In the genomic region with DNA sequence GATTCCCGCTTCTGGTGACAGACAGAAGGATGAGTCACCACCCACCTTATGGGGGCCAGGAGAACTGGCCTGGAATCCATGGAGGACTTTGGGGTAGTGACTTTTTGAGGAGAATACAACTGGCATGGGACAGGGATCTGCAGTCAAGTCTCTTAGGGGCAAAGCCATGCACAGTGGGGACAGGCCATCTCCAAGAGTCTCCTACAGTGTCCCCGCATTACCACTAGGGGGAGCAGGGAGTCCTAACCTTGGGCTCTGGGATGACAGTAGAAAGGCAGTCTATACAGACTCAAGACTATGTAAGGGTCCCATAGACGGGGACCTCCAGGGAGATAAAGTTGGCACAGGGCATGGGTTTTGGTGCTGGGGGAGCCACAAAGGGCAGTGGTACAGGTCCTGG, we compare ENCODE assay signal across 8 mouse cellular contexts. TPM values are rescaled to one million over a fixed set of nuclear protein-coding genes. Genes with fewer than 3 reads are reported as not detected.
DNase-seq lines count a peak whose midpoint lies in the region; ATAC-seq and TF ChIP-seq lines count a peak whose summit lies in the region.

No protein-coding gene starts in this region.

- no peak overlapping the region for H3K9ac ChIP-seq in hindbrain, embryonic 16.5 days (ENCODE audit: low read depth, low read length)
- H3K9ac ChIP-seq in midbrain, embryonic 11.5 days (ENCODE audit: low read length): no peak overlapping the region

- H3K4me1 ChIP-seq in thymus, adult 2 months (replicated peaks; ENCODE audit: control insufficient read depth, insufficient read depth, low read length): peaks cover 15% of the 10 kb centered on the region
- H3K4me1 ChIP-seq in hindbrain, embryonic 16.5 days (ENCODE audit: control insufficient read depth, insufficient read depth, low read depth, low read length): peaks cover 12% of the 10 kb centered on the region
- peaks cover 5% of the 10 kb centered on the region for H3K4me1 ChIP-seq in midbrain, embryonic 11.5 days (ENCODE audit: control insufficient read depth, insufficient read depth, low read length)
- peaks cover 9% of the 10 kb centered on the region for H3K4me1 ChIP-seq in spleen, adult 2 months (ENCODE audit: control insufficient read depth, insufficient read depth, insufficient read length)

- H3K27me3 ChIP-seq in thymus, adult 2 months (ENCODE audit: control insufficient read depth, insufficient read depth, low read length): no peaks in the 10 kb centered on the region; the same call in 1 of the 2 replicates
- H3K27me3 ChIP-seq in hindbrain, embryonic 16.5 days (replicated peaks; ENCODE audit: control insufficient read depth, insufficient read depth, low read length): peaks cover 33% of the 10 kb centered on the region
- peaks cover 36% of the 10 kb centered on the region for H3K27me3 ChIP-seq in midbrain, embryonic 11.5 days (ENCODE audit: control insufficient read depth, insufficient read depth, low read length)
- peaks cover 12% of the 10 kb centered on the region for H3K27me3 ChIP-seq in spleen, adult 2 months (ENCODE audit: control insufficient read depth, insufficient read depth, low read length)

- no peaks in the 10 kb centered on the region for H3K9me3 ChIP-seq in hindbrain, embryonic 16.5 days (ENCODE audit: control insufficient read depth, low read length)
- no peaks in the 10 kb centered on the region for H3K9me3 ChIP-seq in midbrain, embryonic 11.5 days (ENCODE audit: control insufficient read depth, low read length)

- DNase-seq in thymus, adult 2 months: peak; percentile 67
- DNase-seq in thymus, adult 18-20 months: no peak
- DNase-seq in cerebellum, adult 8-10 months: peak; percentile 60
- DNase-seq in left cerebral cortex, postnatal 14 days (ENCODE audit: low spot score in 2 of 2): peak; percentile 30 to 51
- DNase-seq in midbrain, embryonic 11.5 days (ENCODE audit: low spot score, missing footprints): peak; percentile 93
- DNase-seq in spleen, adult 2 months (ENCODE audit: low read depth in 1 of 2, low spot score in 2 of 2): peak; percentile 21 to 52

- peak; percentile 88 for ATAC-seq in frontal cortex, adult (ENCODE audit: low TSS enrichment)
- peak; percentile 81 for ATAC-seq in hindbrain, embryonic 16.5 days
- ATAC-seq in midbrain, embryonic 11.5 days (ENCODE audit: low FRiP score): peak; percentile 73

- H3K27ac ChIP-seq in thymus, adult 2 months (ENCODE audit: control insufficient read depth, insufficient read depth, low read length): no peak overlapping the region
- H3K27ac ChIP-seq in hindbrain, embryonic 16.5 days (ENCODE audit: low read depth, low read length): no peak overlapping the region
- no peak overlapping the region for H3K27ac ChIP-seq in midbrain, embryonic 11.5 days (ENCODE audit: low read depth, low read length)
- H3K27ac ChIP-seq in spleen, adult 2 months (ENCODE audit: insufficient read depth, low read length): no peak overlapping the region

- WGBS in thymus, adult 2 months: 38% methylated on average over 3 of the region's 3 CpGs
- WGBS in hindbrain, embryonic 16.5 days: 38% methylated on average over 3 of the region's 3 CpGs
- 32% methylated on average over 3 of the region's 3 CpGs for WGBS in midbrain, embryonic 11.5 days
- 35% methylated on average over 3 of the region's 3 CpGs for WGBS in spleen, adult 2 months

- intact Hi-C loops in left cerebral cortex, postnatal 14 days (cut with DNase I): no loop called here

- no peak overlapping the region for H3K4me2 ChIP-seq in hindbrain, embryonic 16.5 days (ENCODE audit: low read length)
- no peak overlapping the region for H3K4me2 ChIP-seq in midbrain, embryonic 11.5 days

- no peak for TF ChIP-seq POLR2A in thymus, adult 2 months (IDR thresholded peaks at IDR 0.05; ENCODE audit: control insufficient read depth, extremely low read depth, insufficient read depth, low read length, poor library complexity)
- no peak for TF ChIP-seq POLR2A in spleen, adult 2 months (IDR thresholded peaks at IDR 0.05; ENCODE audit: low read depth, low read length)

- TF ChIP-seq CTCF in thymus, adult 2 months (IDR thresholded peaks at IDR 0.05; ENCODE audit: borderline replicate concordance, control insufficient read depth, extremely low read depth, insufficient read depth, low read length, poor library complexity): peak; percentile 60; the same call in 1 of the 2 replicates
- TF ChIP-seq CTCF in spleen, adult 2 months (IDR thresholded peaks at IDR 0.05; ENCODE audit: extremely low read depth, insufficient read depth, insufficient read length, insufficient replicate concordance): peak; percentile 75; the same call in 1 of the 2 replicates

- no peak overlapping the region for H3K4me3 ChIP-seq in thymus, adult 2 months (ENCODE audit: control insufficient read depth, insufficient read depth, low read length)
- H3K4me3 ChIP-seq in hindbrain, embryonic 16.5 days (ENCODE audit: low read length): no peak overlapping the region
- no peak overlapping the region for H3K4me3 ChIP-seq in midbrain, embryonic 11.5 days (ENCODE audit: low read depth, low read length)
- no peak overlapping the region for H3K4me3 ChIP-seq in spleen, adult 2 months (ENCODE audit: extremely low read depth, insufficient read depth, insufficient read length)

- H3K36me3 ChIP-seq in thymus, adult 2 months (ENCODE audit: control insufficient read depth, insufficient read depth, low read length): no peaks in the 10 kb centered on the region
- H3K36me3 ChIP-seq in hindbrain, embryonic 16.5 days (ENCODE audit: control insufficient read depth, insufficient read depth, low read length): no peaks in the 10 kb centered on the region
- H3K36me3 ChIP-seq in midbrain, embryonic 11.5 days (ENCODE audit: control insufficient read depth, insufficient read depth, low read length): no peaks in the 10 kb centered on the region
- H3K36me3 ChIP-seq in spleen, adult 2 months (ENCODE audit: control insufficient read depth, insufficient read depth, low read length): no peaks in the 10 kb centered on the region

RNA-seq across cellular contexts. Expression of a gene that starts 3.9 kb away (rescaled TPM):
- 0.68 and 4.0 TPM in 2 replicates for polyA plus RNA-seq in thymus, adult 2 months (2012; rRNA removed)
- polyA plus RNA-seq in hindbrain, embryonic 16.5 days (2015; fragmentation: Nextera tagmentation; extraction: Ambion mirVana): 0.30 and 0.54 TPM in 2 replicates
- total RNA-seq in left cerebral cortex, postnatal 14 days (2021): under 1 TPM in 1 of 2 experiments, not detected in 1; 0.11 TPM
- 0.10 and 0.26 TPM in 2 replicates for polyA plus RNA-seq in midbrain, embryonic 11.5 days (2014; fragmentation: Nextera tagmentation; extraction: Ambion mirVana)
- 0.75 and 0.84 TPM in 2 replicates for polyA plus RNA-seq in spleen, adult 2 months (2012; rRNA removed)

RNA-seq across cellular contexts. Expression of a gene that starts 19.3 kb away (rescaled TPM):
- polyA plus RNA-seq in thymus, adult 2 months (2012; rRNA removed): 1.4 and 2.5 TPM in 2 replicates
- 0.21 and 0.31 TPM in 2 replicates for polyA plus RNA-seq in hindbrain, embryonic 16.5 days (2015; fragmentation: Nextera tagmentation; extraction: Ambion mirVana)
- under 1 TPM; 0.15 to 0.34 TPM for total RNA-seq in left cerebral cortex, postnatal 14 days (2021)
- polyA plus RNA-seq in midbrain, embryonic 11.5 days (2014; fragmentation: Nextera tagmentation; extraction: Ambion mirVana): 0.52 and 0.73 TPM in 2 replicates
- 0.51 and 1.3 TPM in 2 replicates for polyA plus RNA-seq in spleen, adult 2 months (2012; rRNA removed)

RNA-seq across cellular contexts. Expression of a gene that starts 25.0 kb away (rescaled TPM):
- polyA plus RNA-seq in thymus, adult 2 months (2012; rRNA removed): 0.71 and 0.85 TPM in 2 replicates
- 0.05 and 0.14 TPM in 2 replicates for polyA plus RNA-seq in hindbrain, embryonic 16.5 days (2015; fragmentation: Nextera tagmentation; extraction: Ambion mirVana)
- under 1 TPM; 0.13 to 0.15 TPM for total RNA-seq in left cerebral cortex, postnatal 14 days (2021)
- 0.08 and 0.11 TPM in 2 replicates for polyA plus RNA-seq in midbrain, embryonic 11.5 days (2014; fragmentation: Nextera tagmentation; extraction: Ambion mirVana)
- 0.06 and 0.07 TPM in 2 replicates for polyA plus RNA-seq in spleen, adult 2 months (2012; rRNA removed)

RNA-seq across cellular contexts. Expression of a gene that starts 48.8 kb away (rescaled TPM):
- 25.6 and 25.9 TPM in 2 replicates for polyA plus RNA-seq in thymus, adult 2 months (2012; rRNA removed)
- polyA plus RNA-seq in hindbrain, embryonic 16.5 days (2015; fragmentation: Nextera tagmentation; extraction: Ambion mirVana): 14.7 and 15.0 TPM in 2 replicates
- 10 to 100 TPM; 10.5 to 12.7 TPM for total RNA-seq in left cerebral cortex, postnatal 14 days (2021)
- 10.1 and 11.0 TPM in 2 replicates for polyA plus RNA-seq in midbrain, embryonic 11.5 days (2014; fragmentation: Nextera tagmentation; extraction: Ambion mirVana)
- polyA plus RNA-seq in spleen, adult 2 months (2012; rRNA removed): 20.9 and 25.3 TPM in 2 replicates

RNA-seq across cellular contexts. Expression of a gene that starts 51.7 kb away (rescaled TPM):
- polyA plus RNA-seq in thymus, adult 2 months (2012; rRNA removed): 90.3 and 104 TPM in 2 replicates
- polyA plus RNA-seq in hindbrain, embryonic 16.5 days (2015; fragmentation: Nextera tagmentation; extraction: Ambion mirVana): 140 and 145 TPM in 2 replicates
- 10 to 100 TPM; 49.9 to 56.0 TPM for total RNA-seq in left cerebral cortex, postnatal 14 days (2021)
- polyA plus RNA-seq in midbrain, embryonic 11.5 days (2014; fragmentation: Nextera tagmentation; extraction: Ambion mirVana): 163 and 169 TPM in 2 replicates
- polyA plus RNA-seq in spleen, adult 2 months (2012; rRNA removed): 43.9 and 46.7 TPM in 2 replicates

Comparison
In these comparisons a context has a peak if more than half of its experiments do, and no peak if none do; other contexts are left out.
1. DNase-seq: peak in thymus, adult 2 months (single experiment), cerebellum, adult 8-10 months (single experiment), left cerebral cortex, postnatal 14 days (2 of 2), midbrain, embryonic 11.5 days (single experiment) and spleen, adult 2 months (2 of 2); none in thymus, adult 18-20 months (0 of 2).
2. Peak in every context shown above with its lines, with median percentiles within 50 percentile points of each other: ATAC-seq.